7 mouse cellular contexts compared by ENCODE assay signal in the genomic region with DNA sequence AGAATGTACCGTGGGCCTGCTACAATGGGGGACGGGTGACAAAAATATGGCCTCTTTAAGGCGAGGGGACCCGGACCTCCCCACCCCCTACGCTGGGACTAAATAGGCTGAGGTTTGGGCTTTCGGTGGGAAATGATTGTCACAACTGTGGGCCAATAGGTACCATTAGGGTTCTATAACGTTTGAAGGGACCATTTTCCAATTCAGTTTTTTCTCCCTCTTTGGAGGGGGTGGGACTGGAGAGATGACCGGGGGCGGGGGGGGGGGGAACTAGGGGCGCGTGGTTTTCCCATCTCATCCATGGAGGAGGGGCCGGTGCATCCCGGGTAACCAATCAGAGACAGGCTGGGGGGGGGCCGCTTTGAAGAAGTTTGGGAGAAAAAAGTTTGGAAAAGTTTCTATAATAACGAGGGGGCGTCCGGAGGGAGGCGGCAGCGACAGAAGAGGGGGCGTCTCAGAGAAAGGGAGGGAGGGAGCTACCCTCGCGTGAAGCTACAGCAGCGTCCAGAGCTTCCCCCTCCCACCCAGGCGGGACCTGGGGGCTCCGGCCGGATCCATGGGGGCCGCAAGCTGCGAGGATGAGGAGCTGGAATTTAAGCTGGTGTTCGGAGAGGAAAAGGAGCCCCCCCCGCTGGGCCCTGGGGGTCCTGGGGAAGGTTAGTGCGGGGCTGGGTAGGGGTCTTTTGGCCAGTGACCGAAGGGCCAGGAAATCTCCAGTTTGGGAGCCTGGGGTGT. TPM values are rescaled to one million over a fixed set of nuclear protein-coding genes. Genes with fewer than 3 reads are reported as not detected.
DNase-seq lines count a peak whose midpoint lies in the region; ATAC-seq lines count a peak whose summit lies in the region.

No protein-coding gene starts in this region.

- H3K9ac ChIP-seq in intestine, embryonic 15.5 days = peak overlapping the region; percentile 73
- H3K9ac ChIP-seq in lung, embryonic 16.5 days (ENCODE audit: low read length) = peak overlapping the region; percentile 87
- H3K9ac ChIP-seq in stomach, embryonic 16.5 days (ENCODE audit: low read length) = peak overlapping the region; percentile 78

- peak overlapping the region; percentile 90 for H3K4me2 ChIP-seq in intestine, embryonic 15.5 days (replicated peaks)
- peak overlapping the region; percentile 60 for H3K4me2 ChIP-seq in lung, embryonic 16.5 days (ENCODE audit: low read depth, low read length)
- peak overlapping the region; percentile 83 for H3K4me2 ChIP-seq in stomach, embryonic 16.5 days (ENCODE audit: low read depth, low read length)

- peak overlapping the region; percentile 62 for H3K4me3 ChIP-seq in brown adipose tissue, adult 24 weeks (ENCODE audit: insufficient read depth, low read depth, low read length)
- peak overlapping the region; percentile 62 for H3K4me3 ChIP-seq in intestine, embryonic 15.5 days (replicated peaks)
- H3K4me3 ChIP-seq in lung, embryonic 16.5 days (ENCODE audit: low read length) = peak overlapping the region; percentile 69
- peak overlapping the region; percentile 60 for H3K4me3 ChIP-seq in stomach, embryonic 16.5 days (replicated peaks; ENCODE audit: low read length)

- H3K27me3 ChIP-seq in intestine, embryonic 15.5 days (replicated peaks) = peaks cover 3% of the 10 kb centered on the region; the same call in 1 of the 2 replicates
- H3K27me3 ChIP-seq in lung, embryonic 16.5 days (ENCODE audit: control insufficient read depth, insufficient read depth, low read depth, low read length) = no peaks in the 10 kb centered on the region
- H3K27me3 ChIP-seq in stomach, embryonic 16.5 days (ENCODE audit: control insufficient read depth, insufficient read depth, low read length) = no peaks in the 10 kb centered on the region

- DNase-seq in adipocyte (ENCODE audit: low spot score) = peak; percentile 63
- DNase-seq in gastrocnemius, postnatal 25 days = peak; percentile 66
- no peak for DNase-seq in layer of hippocampus, adult 9-11 months

- no peaks in the 10 kb centered on the region for H3K36me3 ChIP-seq in intestine, embryonic 15.5 days
- H3K36me3 ChIP-seq in lung, embryonic 16.5 days (ENCODE audit: control insufficient read depth, insufficient read depth, low read length) = peaks cover 7% of the 10 kb centered on the region; the same call in 1 of the 2 replicates
- H3K36me3 ChIP-seq in stomach, embryonic 16.5 days (ENCODE audit: control insufficient read depth, insufficient read depth, low read length) = peaks cover 4% of the 10 kb centered on the region; the same call in 1 of the 2 replicates

- WGBS in intestine, embryonic 15.5 days = 2% methylated on average over 32 of the region's 32 CpGs
- WGBS in lung, embryonic 16.5 days = under 1% methylated on average over 32 of the region's 32 CpGs
- WGBS in stomach, embryonic 16.5 days = 1% methylated on average over 32 of the region's 32 CpGs

- peak overlapping the region; percentile 61 for H3K27ac ChIP-seq in brown adipose tissue, adult 24 weeks (replicated peaks; ENCODE audit: low read depth, low read length)
- peak overlapping the region; percentile 95 for H3K27ac ChIP-seq in intestine, embryonic 15.5 days
- H3K27ac ChIP-seq in lung, embryonic 16.5 days (ENCODE audit: low read length) = peak overlapping the region; percentile 98
- peak overlapping the region; percentile 98 for H3K27ac ChIP-seq in stomach, embryonic 16.5 days (ENCODE audit: low read length)

- peak; percentile 19; the same call in 1 of the 2 replicates for ATAC-seq in intestine, embryonic 15.5 days
- ATAC-seq in lung, embryonic 16.5 days (ENCODE audit: low read depth) = peak; percentile 26
- peak; percentile 35 for ATAC-seq in stomach, embryonic 16.5 days (ENCODE audit: insufficient read depth, low FRiP score)

- H3K4me1 ChIP-seq in brown adipose tissue, adult 24 weeks (ENCODE audit: control insufficient read depth, insufficient read depth, insufficient read length, low read length) = no peaks in the 10 kb centered on the region
- H3K4me1 ChIP-seq in intestine, embryonic 15.5 days (replicated peaks) = peaks cover 34% of the 10 kb centered on the region
- H3K4me1 ChIP-seq in lung, embryonic 16.5 days (replicated peaks; ENCODE audit: control insufficient read depth, insufficient read depth, low read length) = peaks cover 27% of the 10 kb centered on the region
- H3K4me1 ChIP-seq in stomach, embryonic 16.5 days (ENCODE audit: control insufficient read depth, insufficient read depth, low read length) = peaks cover 18% of the 10 kb centered on the region; the same call in 1 of the 2 replicates

- no peaks in the 10 kb centered on the region; the same call in 1 of the 2 replicates for H3K9me3 ChIP-seq in intestine, embryonic 15.5 days
- no peaks in the 10 kb centered on the region for H3K9me3 ChIP-seq in lung, embryonic 16.5 days (ENCODE audit: control insufficient read depth, low read length)
- H3K9me3 ChIP-seq in stomach, embryonic 16.5 days (replicated peaks; ENCODE audit: control insufficient read depth, low read length) = no peaks in the 10 kb centered on the region

RNA-seq across cellular contexts. Expression of a gene that starts 1.7 kb away (rescaled TPM):
- polyA plus RNA-seq in brown adipose tissue, adult 24 weeks (2012; ENCODE audit: insufficient read depth, insufficient read length, missing spikeins) = 1.5 and 1.8 TPM in 2 replicates
- total RNA-seq in gastrocnemius, postnatal 25 days (2021) = 1 to 10 TPM; 3.2 to 5.9 TPM
- polyA plus RNA-seq in intestine, embryonic 15.5 days (2015; fragmentation: Nextera tagmentation; extraction: Ambion mirVana) = 25.7 and 26.3 TPM in 2 replicates
- 48.2 and 48.5 TPM in 2 replicates for polyA plus RNA-seq in lung, embryonic 16.5 days (2015; fragmentation: Nextera tagmentation; extraction: Ambion mirVana)
- polyA plus RNA-seq in stomach, embryonic 16.5 days (2015; fragmentation: Nextera tagmentation; extraction: Ambion mirVana) = 32.9 and 33.9 TPM in 2 replicates

RNA-seq across cellular contexts. Expression of a gene that starts 29.2 kb away (rescaled TPM):
- polyA plus RNA-seq in brown adipose tissue, adult 24 weeks (2012; ENCODE audit: insufficient read depth, insufficient read length, missing spikeins) = 0.87 and 1.0 TPM in 2 replicates
- 1 to 10 TPM; 2.6 to 4.1 TPM for total RNA-seq in gastrocnemius, postnatal 25 days (2021)
- polyA plus RNA-seq in intestine, embryonic 15.5 days (2015; fragmentation: Nextera tagmentation; extraction: Ambion mirVana) = 14.5 and 18.3 TPM in 2 replicates
- 16.9 and 18.8 TPM in 2 replicates for polyA plus RNA-seq in lung, embryonic 16.5 days (2015; fragmentation: Nextera tagmentation; extraction: Ambion mirVana)
- 18.0 and 19.3 TPM in 2 replicates for polyA plus RNA-seq in stomach, embryonic 16.5 days (2015; fragmentation: Nextera tagmentation; extraction: Ambion mirVana)

RNA-seq across cellular contexts. Expression of a gene that starts 36.0 kb away (rescaled TPM):
- polyA plus RNA-seq in brown adipose tissue, adult 24 weeks (2012; ENCODE audit: insufficient read depth, insufficient read length, missing spikeins) = 3.7 and 5.0 TPM in 2 replicates
- total RNA-seq in gastrocnemius, postnatal 25 days (2021) = 1 to 10 TPM; 1.3 to 1.7 TPM
- 45.2 and 45.6 TPM in 2 replicates for polyA plus RNA-seq in intestine, embryonic 15.5 days (2015; fragmentation: Nextera tagmentation; extraction: Ambion mirVana)
- polyA plus RNA-seq in lung, embryonic 16.5 days (2015; fragmentation: Nextera tagmentation; extraction: Ambion mirVana) = 38.9 and 40.8 TPM in 2 replicates
- polyA plus RNA-seq in stomach, embryonic 16.5 days (2015; fragmentation: Nextera tagmentation; extraction: Ambion mirVana) = 32.7 and 34.4 TPM in 2 replicates

RNA-seq across cellular contexts. Expression of a gene that starts 40.8 kb away (rescaled TPM):
- 4.1 and 6.3 TPM in 2 replicates for polyA plus RNA-seq in brown adipose tissue, adult 24 weeks (2012; ENCODE audit: insufficient read depth, insufficient read length, missing spikeins)
- total RNA-seq in gastrocnemius, postnatal 25 days (2021) = 1 to 10 TPM; 6.4 to 6.5 TPM
- 6.7 and 7.0 TPM in 2 replicates for polyA plus RNA-seq in intestine, embryonic 15.5 days (2015; fragmentation: Nextera tagmentation; extraction: Ambion mirVana)
- 20.0 and 20.8 TPM in 2 replicates for polyA plus RNA-seq in lung, embryonic 16.5 days (2015; fragmentation: Nextera tagmentation; extraction: Ambion mirVana)
- polyA plus RNA-seq in stomach, embryonic 16.5 days (2015; fragmentation: Nextera tagmentation; extraction: Ambion mirVana) = 7.7 and 8.2 TPM in 2 replicates

RNA-seq across cellular contexts. Expression of a gene that starts 58.9 kb away (rescaled TPM):
- not detected in 2 replicates for polyA plus RNA-seq in brown adipose tissue, adult 24 weeks (2012; ENCODE audit: insufficient read depth, insufficient read length, missing spikeins)
- total RNA-seq in gastrocnemius, postnatal 25 days (2021) = not detected
- polyA plus RNA-seq in intestine, embryonic 15.5 days (2015; fragmentation: Nextera tagmentation; extraction: Ambion mirVana) = 0.93 and 1.0 TPM in 2 replicates
- 2.6 and 3.5 TPM in 2 replicates for polyA plus RNA-seq in lung, embryonic 16.5 days (2015; fragmentation: Nextera tagmentation; extraction: Ambion mirVana)
- polyA plus RNA-seq in stomach, embryonic 16.5 days (2015; fragmentation: Nextera tagmentation; extraction: Ambion mirVana) = 2.4 and 4.8 TPM in 2 replicates
